In genomic region chr1:96801595-96801994, GRCm38 (mm10) we compare ENCODE assay signal across 9 mouse cellular contexts.
A peak's percentile ranks its signal among the peaks of the same experiment; 100 is the strongest.
DNase-seq lines count a peak whose midpoint lies in the region; TF ChIP-seq lines count a peak whose summit lies in the region.
"Had no signal": no experiment of that assay in that cellular context is flagged by ENCODE, and none has a peak within 500 bp of the region (broad histone marks: within the 10 kb centered on the region; RNA-seq: fewer than 3 reads in every experiment).

No protein-coding gene starts in this region.

- no peak overlapping the region for H3K4me3 ChIP-seq in kidney, adult 2 months (ENCODE audit: insufficient read depth, low read depth, low read length)
- no peak overlapping the region for H3K4me3 ChIP-seq in CH12.LX (replicated peaks in 1 of 3; ENCODE audit: low read depth in 2 of 3, low read length in 2 of 3, poor library complexity in 1 of 3)
- no peak overlapping the region for H3K4me3 ChIP-seq in heart, embryonic 10.5 days
- H3K4me3 ChIP-seq: liver, embryonic 15.5 days had no signal

- peak; percentile 19 for DNase-seq in kidney, adult 2 months
- DNase-seq in kidney, adult 11 months = no peak
- DNase-seq in CH12.LX (ENCODE audit: extremely low read depth) = peak; percentile 52
- peak; percentile 54 for DNase-seq in brain, adult 2 months (ENCODE audit: low read depth, low spot score)
- DNase-seq in large intestine, adult 2 months (ENCODE audit: low read depth, low spot score) = peak; percentile 4
- DNase-seq in spleen, adult 18-20 months = no peak
- DNase-seq in right cerebral cortex, adult 18-20 months = no peak
- DNase-seq in heart, embryonic 10.5 days (ENCODE audit: low spot score) = no peak

- H3K79me2 ChIP-seq in CH12.LX (replicated peaks; ENCODE audit: control insufficient read depth, extremely low read depth, insufficient read depth, poor library complexity, severe bottlenecking) = no peaks in the 10 kb centered on the region

- H3K9me3 ChIP-seq in CH12.LX (replicated peaks; ENCODE audit: low read length) = no peaks in the 10 kb centered on the region
- H3K9me3 ChIP-seq in heart, embryonic 10.5 days = no peaks in the 10 kb centered on the region
- H3K9me3 ChIP-seq: liver, embryonic 15.5 days had no signal

- H3K9ac ChIP-seq in CH12.LX (ENCODE audit: insufficient read depth, low read depth) = no peak overlapping the region
- H3K9ac ChIP-seq: liver, embryonic 15.5 days had no signal

- H3K36me3 ChIP-seq in kidney, adult 2 months (ENCODE audit: control insufficient read depth, insufficient read depth, low read length) = no peaks in the 10 kb centered on the region
- no peaks in the 10 kb centered on the region for H3K36me3 ChIP-seq in CH12.LX (replicated peaks in 1 of 2; ENCODE audit: control insufficient read depth in 1 of 2, insufficient read depth in 1 of 2, low read length in 1 of 2)
- H3K36me3 ChIP-seq in heart, embryonic 10.5 days = no peaks in the 10 kb centered on the region
- H3K36me3 ChIP-seq: liver, embryonic 15.5 days had no signal

- in situ Hi-C loops in CH12.LX (cut with MboI; ENCODE audit: low pct_ligation_motif_present, low pct_unique_long_range_greater_than_20kb, low sequenced_read_pairs) = no loop called here

- H3K27ac ChIP-seq in kidney, adult 2 months (ENCODE audit: insufficient read depth, low read depth, low read length) = no peak overlapping the region
- no peak overlapping the region for H3K27ac ChIP-seq in CH12.LX (ENCODE audit: insufficient read depth, low read depth)
- no peak overlapping the region for H3K27ac ChIP-seq in heart, embryonic 10.5 days
- H3K27ac ChIP-seq: liver, embryonic 15.5 days had no signal

- H3K4me2 ChIP-seq in CH12.LX (ENCODE audit: insufficient read depth, low read depth, poor library complexity, severe bottlenecking) = no peak overlapping the region
- H3K4me2 ChIP-seq: liver, embryonic 15.5 days had no signal

- peak; percentile 77 for TF ChIP-seq RAD21 in CH12.LX (IDR thresholded peaks at IDR 0.05; ENCODE audit: low read depth, low read length)

- no peak for TF ChIP-seq EP300 in CH12.LX (IDR thresholded peaks at IDR 0.05; ENCODE audit: low read length)

- no peaks in the 10 kb centered on the region for H3K27me3 ChIP-seq in kidney, adult 2 months (replicated peaks; ENCODE audit: control insufficient read depth, insufficient read depth, low read length)
- no peaks in the 10 kb centered on the region for H3K27me3 ChIP-seq in CH12.LX (replicated peaks)
- no peaks in the 10 kb centered on the region for H3K27me3 ChIP-seq in heart, embryonic 10.5 days (ENCODE audit: insufficient read depth, poor library complexity, severe bottlenecking)
- H3K27me3 ChIP-seq: liver, embryonic 15.5 days had no signal

- H3K4me1 ChIP-seq in kidney, adult 2 months (ENCODE audit: control insufficient read depth, insufficient read depth, low read length) = no peaks in the 10 kb centered on the region
- H3K4me1 ChIP-seq in CH12.LX (ENCODE audit: control insufficient read depth in 1 of 2, insufficient read depth in 2 of 2) = peaks cover 0 to 9% of the 10 kb centered on the region in 2 experiments; a peak in 2 of 4 replicates
- H3K4me1 ChIP-seq in heart, embryonic 10.5 days = no peaks in the 10 kb centered on the region
- H3K4me1 ChIP-seq: liver, embryonic 15.5 days had no signal

- TF ChIP-seq POLR2A in kidney, adult 2 months (IDR thresholded peaks at IDR 0.05; ENCODE audit: low read depth, low read length) = no peak
- TF ChIP-seq POLR2A in CH12.LX (IDR thresholded peaks at IDR 0.05; ENCODE audit: low read depth, low read length) = no peak

- dilution Hi-C loops in CH12.LX (cut with MboI; ENCODE audit: extremely low pct_ligation_motif_present, extremely low pct_unique_long_range_greater_than_20kb, low sequenced_read_pairs) = no loop called here

- TF ChIP-seq CTCF in kidney, adult 2 months (conservative IDR thresholded peaks at IDR 0.05; ENCODE audit: insufficient read depth, insufficient read length, low read depth, low read length) = 0 out of 2 replicates have a peak, but pooled peaks have one; percentile 5
- TF ChIP-seq CTCF in CH12.LX (conservative IDR thresholded peaks at IDR 0.05 in 1 of 2, IDR thresholded peaks at IDR 0.05 in 1 of 2; ENCODE audit: low read depth in 2 of 2, low read length in 2 of 2) = peak; percentile 25 to 63; a peak in 3 of 4 replicates

TF ChIP-seq in CH12.LX, 34 proteins besides CTCF, POLR2A, EP300 and RAD21:
- TF ChIP-seq ZKSCAN1 (IDR thresholded peaks at IDR 0.05; ENCODE audit: borderline replicate concordance, low read depth, low read length) (no peak), SMC3 (IDR thresholded peaks at IDR 0.05; ENCODE audit: low read depth, low read length) (peak; percentile 54), IRF4 (IDR thresholded peaks at IDR 0.05; ENCODE audit: low read depth, low read length) (no peak), ZC3H11A (IDR thresholded peaks at IDR 0.05; ENCODE audit: low read depth, low read length) (no peak)

Comparison
In these comparisons a context has a peak if more than half of its experiments do, and no peak if none do; other contexts are left out.
1. DNase-seq: peak in kidney, adult 2 months (single experiment), CH12.LX (single experiment), brain, adult 2 months (single experiment) and large intestine, adult 2 months (single experiment); none in kidney, adult 11 months (single experiment), spleen, adult 18-20 months (0 of 2), right cerebral cortex, adult 18-20 months (single experiment) and heart, embryonic 10.5 days (single experiment).